Mouse (Mus musculus) embryonic fibroblast, embryonic 13.5 days (primary cell): Measurements from ENCODE around the gene Comtd1.

Source experiments
- CTCF ChIP-seq: IDR thresholded peaks from 2 replicates; pipeline ENCODE4 v1.5.1; 2011; ENCODE audit warnings: mild to moderate bottlenecking, control low read depth, low read length, moderate library complexity, borderline replicate concordance; ENCODE audit not compliant: insufficient read depth
- POLR2A ChIP-seq: IDR thresholded peaks from 2 replicates; pipeline ENCODE4 v1.6.1; 2011; ENCODE audit warnings: low read depth, mild to moderate bottlenecking, control low read depth, low read length, moderate library complexity

DNA sequence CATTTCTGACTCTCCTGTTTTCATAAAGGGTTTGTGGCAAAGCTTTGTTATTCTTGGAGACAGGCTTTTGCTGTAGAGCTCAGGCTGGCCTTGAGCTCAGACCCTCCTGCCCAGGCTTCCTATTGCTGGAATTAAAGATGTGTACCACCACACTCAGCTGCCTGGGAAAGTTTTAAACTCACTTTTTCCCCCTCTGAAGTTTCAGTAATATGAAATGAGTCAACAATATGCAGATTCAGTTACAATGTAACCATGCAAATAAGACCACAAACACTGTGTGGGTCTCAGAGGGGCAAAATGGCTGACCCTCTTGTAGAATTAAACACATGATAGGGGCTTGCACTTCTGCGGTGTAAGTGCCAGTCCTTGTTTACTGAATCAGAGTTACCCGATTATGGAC, 42.6 kb downstream of the Comtd1 start:
- no peak for TF ChIP-seq CTCF
- no peak for TF ChIP-seq POLR2A
